Comparison of ENCODE assay signal across 7 mouse cellular contexts in genomic region chr2:148572165-148572564, GRCm38 (mm10).
A peak's percentile ranks its signal among the peaks of the same experiment; 100 is the strongest.
DNase-seq lines count a peak whose midpoint lies in the region; ATAC-seq and TF ChIP-seq lines count a peak whose summit lies in the region.

No protein-coding gene starts in this region.

- DNase-seq in urinary bladder, postnatal 14 days (ENCODE audit: low spot score), result peak; percentile 73
- DNase-seq in urinary bladder, adult 2 months (ENCODE audit: low spot score), result no peak
- DNase-seq in c-Kit-positive CD71-negative TER-119-negative erythroid progenitor cells, embryonic 14.5 days (ENCODE audit: low read depth), result peak; percentile 42
- DNase-seq in heart, adult 8-10 months (ENCODE audit: low spot score), result peak; percentile 72
- peak; percentile 87 for DNase-seq in kidney, postnatal 4 days
- peak in 1 of 2 experiments; percentile 66 for DNase-seq in spleen, adult 2 months (ENCODE audit: low read depth in 1 of 2, low spot score in 2 of 2)

- no peak overlapping the region for H3K9ac ChIP-seq in lung, embryonic 16.5 days (ENCODE audit: low read length)

- peak; percentile 53 for ATAC-seq in lung, embryonic 16.5 days (ENCODE audit: low read depth)

- no peaks in the 10 kb centered on the region for H3K36me3 ChIP-seq in lung, embryonic 16.5 days (ENCODE audit: control insufficient read depth, insufficient read depth, low read length)
- H3K36me3 ChIP-seq in spleen, adult 2 months (ENCODE audit: control insufficient read depth, insufficient read depth, low read length), result no peaks in the 10 kb centered on the region

- H3K4me1 ChIP-seq in lung, embryonic 16.5 days (replicated peaks; ENCODE audit: control insufficient read depth, insufficient read depth, low read length), result peaks cover 16% of the 10 kb centered on the region
- H3K4me1 ChIP-seq in spleen, adult 2 months (ENCODE audit: control insufficient read depth, insufficient read depth, insufficient read length), result peaks cover 3% of the 10 kb centered on the region; the same call in 1 of the 2 replicates

- TF ChIP-seq POLR2A in spleen, adult 2 months (IDR thresholded peaks at IDR 0.05; ENCODE audit: low read depth, low read length), result no peak

- no peak overlapping the region for H3K27ac ChIP-seq in lung, embryonic 16.5 days (ENCODE audit: low read length)
- H3K27ac ChIP-seq in spleen, adult 2 months (ENCODE audit: insufficient read depth, low read length), result no peak overlapping the region

- WGBS in lung, embryonic 16.5 days, result 9% methylated on average over 1 of the region's 1 CpGs
- WGBS in spleen, adult 2 months, result 10% methylated on average over 1 of the region's 1 CpGs

- no peak overlapping the region for H3K4me3 ChIP-seq in lung, embryonic 16.5 days (ENCODE audit: low read length)
- no peak overlapping the region for H3K4me3 ChIP-seq in spleen, adult 2 months (ENCODE audit: extremely low read depth, insufficient read depth, insufficient read length)

- H3K27me3 ChIP-seq in lung, embryonic 16.5 days (ENCODE audit: control insufficient read depth, insufficient read depth, low read depth, low read length), result no peaks in the 10 kb centered on the region
- H3K27me3 ChIP-seq in spleen, adult 2 months (ENCODE audit: control insufficient read depth, insufficient read depth, low read length), result no peaks in the 10 kb centered on the region

- peak; percentile 25; the same call in 1 of the 2 replicates for TF ChIP-seq CTCF in spleen, adult 2 months (IDR thresholded peaks at IDR 0.05; ENCODE audit: extremely low read depth, insufficient read depth, insufficient read length, insufficient replicate concordance)

- no peak overlapping the region for H3K4me2 ChIP-seq in lung, embryonic 16.5 days (ENCODE audit: low read depth, low read length)

- no peaks in the 10 kb centered on the region for H3K9me3 ChIP-seq in lung, embryonic 16.5 days (ENCODE audit: control insufficient read depth, low read length)
